ENCODE assay signal across 14 mouse cellular contexts in the genomic region with DNA sequence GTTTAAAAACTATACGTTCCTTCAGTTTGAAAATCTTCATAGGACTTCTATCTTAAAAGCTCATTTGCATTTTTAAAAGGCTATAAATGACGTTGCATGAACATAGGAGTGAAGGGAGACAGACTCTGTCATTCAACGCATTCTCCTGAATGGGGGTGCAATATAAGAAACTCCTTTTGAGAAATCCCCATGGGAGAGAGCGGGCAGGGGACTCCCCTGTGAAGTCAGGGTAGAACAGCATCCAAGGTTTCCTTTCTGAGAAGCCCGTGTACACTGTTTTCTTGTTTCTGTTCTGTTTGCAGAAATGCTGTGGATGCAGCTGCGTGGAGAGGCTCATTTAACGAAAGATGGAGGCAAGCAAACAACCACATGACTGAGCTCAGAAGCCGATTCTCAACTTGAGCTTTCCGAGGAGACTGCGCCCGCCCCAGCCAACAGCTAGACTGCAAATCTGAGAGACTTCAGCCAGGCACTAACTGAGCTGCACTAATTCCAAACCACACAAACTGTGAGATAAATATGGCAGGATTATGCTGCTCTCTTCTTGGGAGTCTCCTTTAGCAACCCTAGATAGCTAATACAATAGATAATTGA. TPM values are rescaled to one million over a fixed set of nuclear protein-coding genes. Genes with fewer than 3 reads are reported as not detected.
A peak's percentile ranks its signal among the peaks of the same experiment; 100 is the strongest.
DNase-seq lines count a peak whose midpoint lies in the region; TF ChIP-seq lines count a peak whose summit lies in the region.
"Had no signal": no experiment of that assay in that cellular context is flagged by ENCODE, and none has a peak within 500 bp of the region (broad histone marks: within the 10 kb centered on the region; RNA-seq: fewer than 3 reads in every experiment).

No protein-coding gene starts in this region.

- H3K4me3 ChIP-seq in left cerebral cortex, adult 2 months: peak overlapping the region; percentile 21
- H3K4me3 ChIP-seq: erythroblast, embryonic 14.5 days; heart, embryonic 12.5 days; hindbrain, embryonic 15.5 days had no signal

- DNase-seq in cerebellum, postnatal 14 days: peak; percentile 11 to 14
- no peak for DNase-seq in cerebellum, adult 9-11 months
- DNase-seq in left cerebral cortex, adult 2 months (ENCODE audit: extremely low spot score in 1 of 2, low spot score in 2 of 2): no peak
- DNase-seq in left cerebral cortex, postnatal 4 days: no peak
- peak; percentile 9 to 30 for DNase-seq in layer of hippocampus, postnatal 10 days (ENCODE audit: low spot score in 2 of 2)
- peak; percentile 41 to 43 for DNase-seq in right cerebral cortex, postnatal 10 days (ENCODE audit: low spot score in 2 of 2)
- no peak for DNase-seq in kidney, adult 11 months
- no peak for DNase-seq in adrenal gland, postnatal 4 days (ENCODE audit: low spot score in 2 of 2)
- DNase-seq: adrenal gland, adult 2 months; kidney, adult 8-10 months; lung, postnatal 4 days had no signal

- TF ChIP-seq CTCF in left cerebral cortex, adult 2 months (IDR thresholded peaks at IDR 0.05): no peak

- no peak overlapping the region for H3K27ac ChIP-seq in left cerebral cortex, adult 2 months
- H3K27ac ChIP-seq: hindbrain, embryonic 15.5 days had no signal

- intact Hi-C loops in left cerebral cortex, adult 2 months (cut with DNase I): no loop called here
- intact Hi-C loops in left cerebral cortex, postnatal 4 days (cut with DNase I): no loop called here

RNA-seq across cellular contexts. Expression of a gene that starts 54.1 kb away (rescaled TPM):
- 100 to 1,000 TPM; 201 to 203 TPM for total RNA-seq in left cerebral cortex, adult 2 months (2021)
- 100 to 1,000 TPM; 166 to 188 TPM for total RNA-seq in left cerebral cortex, postnatal 4 days (2021)
- total RNA-seq in layer of hippocampus, postnatal 10 days (2021): 100 to 1,000 TPM; 113 to 132 TPM
- 10 to 100 TPM; 10.1 to 10.5 TPM for total RNA-seq in adrenal gland, postnatal 4 days (2021)

Comparison
In these comparisons a context has a peak if more than half of its experiments do, and no peak if none do; other contexts are left out.
1. DNase-seq: peak in cerebellum, postnatal 14 days (2 of 2), layer of hippocampus, postnatal 10 days (2 of 2) and right cerebral cortex, postnatal 10 days (2 of 2); none in cerebellum, adult 9-11 months (single experiment), left cerebral cortex, adult 2 months (0 of 2), left cerebral cortex, postnatal 4 days (single experiment), kidney, adult 11 months (single experiment) and adrenal gland, postnatal 4 days (0 of 2).
2. RNA of a gene that starts 54.1 kb away (total RNA-seq): 201 to 203 TPM in left cerebral cortex, adult 2 months, 166 to 188 TPM in left cerebral cortex, postnatal 4 days and 113 to 132 TPM in layer of hippocampus, postnatal 10 days; 10.1 to 10.5 TPM in adrenal gland, postnatal 4 days; every median in the first group is over 4 times any median in the second.